Mouse (Mus musculus): ENCODE results near the gene Olfr98.
"Not testable (repeated sequence)": the region's sequence is repeated elsewhere in the genome, so short reads cannot be mapped to it uniquely, and the experiment has no call there.

Gene Olfr98

DNA sequence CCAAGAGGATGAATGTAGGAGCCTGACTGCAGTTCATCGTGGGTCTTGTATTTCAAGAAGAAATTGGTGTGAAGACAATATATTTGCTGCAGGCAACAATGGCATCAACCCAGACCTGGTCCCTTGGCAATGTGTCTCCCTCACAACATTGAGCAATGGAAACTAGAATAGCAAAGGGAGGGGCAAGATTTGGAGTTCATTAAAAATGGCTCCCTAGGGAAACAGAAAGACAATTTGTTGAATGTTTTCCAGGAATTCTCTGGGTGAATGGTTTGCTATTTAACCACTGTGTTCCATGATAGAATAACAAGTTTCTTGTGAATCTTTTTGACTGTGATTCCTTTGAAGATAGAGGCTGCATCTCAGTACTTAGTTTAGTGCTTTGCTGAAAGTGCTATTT lies at the start of gene Olfr98:
Gene Olfr98, minus strand, starts transcription at position 124 of the 400 bp plus-strand sequence.
- in situ Hi-C loops (cut with MboI; ENCODE audit: low pct_unique_long_range_greater_than_20kb in 1 of 2, low sequenced_read_pairs in 2 of 2, unreplicated experiment in 1 of 2), result no loop called here

DNA sequence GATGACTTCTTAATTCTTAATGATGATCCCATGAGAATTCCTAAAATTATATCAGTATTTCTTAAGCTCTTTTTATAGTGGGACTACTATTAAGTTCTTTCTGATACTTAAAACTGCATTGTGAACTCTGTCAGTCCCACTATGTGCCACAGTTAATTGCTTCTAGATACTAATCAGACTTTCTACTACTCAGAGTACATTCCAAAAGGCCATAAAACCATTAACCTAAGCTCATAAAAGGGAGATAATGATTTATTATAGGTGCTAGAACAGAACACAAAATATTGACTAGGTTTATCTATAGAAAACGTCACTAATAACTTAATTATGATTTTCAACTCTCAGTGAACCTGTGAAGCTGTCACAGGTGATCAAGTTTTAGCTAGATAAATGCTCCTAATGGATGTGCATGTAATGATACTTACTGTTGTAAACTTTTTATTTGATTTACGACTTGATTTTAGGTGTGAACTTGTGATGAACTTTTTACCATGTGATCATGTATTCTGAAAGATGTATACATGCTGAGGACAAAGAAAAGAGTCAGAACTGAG lies 46.7 kb upstream of the Olfr98 start:
- in situ Hi-C loops (cut with MboI; ENCODE audit: low pct_unique_long_range_greater_than_20kb in 1 of 2, low sequenced_read_pairs in 2 of 2, unreplicated experiment in 1 of 2), result no loop called here

DNA sequence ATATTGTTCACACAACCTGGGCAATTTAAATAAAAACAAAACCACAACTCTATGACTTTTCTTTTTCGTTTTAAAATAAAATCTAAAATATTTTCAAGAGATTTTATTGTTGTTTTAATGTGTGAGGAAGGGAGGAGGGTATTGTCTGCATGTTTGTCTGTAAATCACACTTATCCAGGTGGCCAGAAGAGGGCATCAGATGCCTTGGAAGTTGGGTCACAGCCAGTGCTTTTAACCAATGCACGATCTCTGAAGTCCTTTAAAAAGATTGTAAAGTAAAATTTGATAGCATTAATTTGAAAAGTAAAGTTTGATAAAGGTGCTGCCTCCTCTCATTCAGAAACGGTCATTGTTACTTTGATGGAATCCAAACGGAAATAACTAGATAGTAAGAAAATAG lies 44.9 kb upstream of the Olfr98 start:
- in situ Hi-C loops (cut with MboI; ENCODE audit: low pct_unique_long_range_greater_than_20kb in 1 of 2, low sequenced_read_pairs in 2 of 2, unreplicated experiment in 1 of 2), result no loop called here

DNA sequence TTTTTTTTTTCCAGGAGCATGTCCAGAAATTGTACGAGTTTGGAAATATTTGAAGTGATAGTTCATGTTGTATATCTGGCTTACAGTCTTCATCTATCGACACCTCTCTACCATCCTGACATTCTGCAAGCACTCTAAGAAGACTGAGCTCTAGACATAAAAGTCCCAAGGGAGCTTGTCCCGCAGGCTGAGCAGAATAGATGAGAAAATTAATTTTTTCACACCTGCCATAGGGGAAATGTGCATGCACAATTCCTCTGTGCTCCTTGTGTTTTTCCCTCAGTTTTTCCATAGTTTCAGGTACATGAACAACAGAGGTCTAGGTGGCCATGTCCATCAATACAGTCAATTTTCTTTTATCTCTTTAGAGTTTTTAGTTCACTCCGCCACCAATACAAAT lies 40.7 kb upstream of the Olfr98 start, which contains the start of gene Olfr101:
Gene Olfr101, minus strand, starts transcription at position 101 of the 400 bp plus-strand sequence.
- in situ Hi-C loops (cut with MboI; ENCODE audit: low pct_unique_long_range_greater_than_20kb in 1 of 2, low sequenced_read_pairs in 2 of 2, unreplicated experiment in 1 of 2), result no loop called here

DNA sequence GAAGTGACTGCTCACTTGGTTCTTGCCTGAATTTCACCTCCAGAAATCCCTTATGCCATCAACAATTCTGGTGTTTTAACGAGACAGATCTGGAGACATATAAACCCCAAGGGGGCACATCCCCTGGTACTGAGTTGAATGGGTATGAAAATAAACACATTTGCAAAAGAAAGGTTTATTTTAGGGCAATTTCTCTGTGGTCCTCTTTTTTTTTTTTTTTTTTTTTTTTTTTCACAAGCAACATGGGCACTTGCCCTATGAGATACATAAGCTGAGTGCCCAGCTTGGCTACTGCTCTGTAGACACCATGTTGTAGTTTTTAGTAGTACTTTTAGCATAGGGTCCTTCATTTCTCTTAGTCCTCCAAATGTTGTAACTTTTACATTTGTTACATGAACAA lies 19.8 kb upstream of the Olfr98 start, which contains the start of gene Olfr99:
Gene Olfr99, minus strand, starts transcription at position 101 of the 400 bp plus-strand sequence.
- in situ Hi-C loops (cut with MboI; ENCODE audit: low pct_unique_long_range_greater_than_20kb in 1 of 2, low sequenced_read_pairs in 2 of 2, unreplicated experiment in 1 of 2), result no loop called here

DNA sequence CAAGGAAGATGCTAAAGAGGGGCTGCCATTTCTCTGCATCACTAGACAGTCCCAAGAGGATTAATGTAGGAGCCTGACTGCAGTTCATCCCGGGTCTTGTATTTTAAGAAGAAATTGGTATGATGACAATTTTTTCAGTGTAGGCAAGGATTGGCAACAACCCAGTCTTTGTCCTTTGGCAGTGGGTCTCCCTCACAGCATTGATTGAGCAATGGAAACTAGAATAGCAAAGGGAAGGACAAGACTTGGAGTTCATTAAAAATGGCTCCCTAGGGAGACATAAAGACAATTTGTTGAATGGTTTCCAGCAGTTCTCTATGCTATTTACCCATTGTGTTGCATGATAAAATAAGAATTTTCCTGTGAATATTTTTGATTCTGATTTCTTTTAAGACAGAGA lies 16.8 kb upstream of the Olfr98 start:
- in situ Hi-C loops (cut with MboI; ENCODE audit: low pct_unique_long_range_greater_than_20kb in 1 of 2, low sequenced_read_pairs in 2 of 2, unreplicated experiment in 1 of 2), result no loop called here

DNA sequence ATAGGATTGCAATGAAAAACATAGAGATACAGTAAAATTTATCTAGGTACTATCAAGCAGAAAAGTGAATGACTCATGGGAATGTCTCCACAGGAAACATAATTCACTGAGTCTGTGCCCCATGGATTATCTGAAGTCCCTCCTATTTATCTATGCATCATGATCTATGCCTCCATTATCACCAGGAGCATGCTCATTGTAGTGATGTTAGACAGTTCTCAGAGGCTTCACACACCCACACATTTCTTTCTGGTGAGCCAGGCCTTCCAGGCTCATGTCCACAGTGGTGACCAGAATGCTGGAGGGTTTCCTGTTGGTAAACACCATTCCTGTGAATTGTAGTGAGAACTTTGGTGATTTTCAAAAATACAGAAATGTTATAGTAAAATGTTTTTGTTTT lies 13.0 kb upstream of the Olfr98 start:
- in situ Hi-C loops (cut with MboI; ENCODE audit: low pct_unique_long_range_greater_than_20kb in 1 of 2, low sequenced_read_pairs in 2 of 2, unreplicated experiment in 1 of 2), result no loop called here

DNA sequence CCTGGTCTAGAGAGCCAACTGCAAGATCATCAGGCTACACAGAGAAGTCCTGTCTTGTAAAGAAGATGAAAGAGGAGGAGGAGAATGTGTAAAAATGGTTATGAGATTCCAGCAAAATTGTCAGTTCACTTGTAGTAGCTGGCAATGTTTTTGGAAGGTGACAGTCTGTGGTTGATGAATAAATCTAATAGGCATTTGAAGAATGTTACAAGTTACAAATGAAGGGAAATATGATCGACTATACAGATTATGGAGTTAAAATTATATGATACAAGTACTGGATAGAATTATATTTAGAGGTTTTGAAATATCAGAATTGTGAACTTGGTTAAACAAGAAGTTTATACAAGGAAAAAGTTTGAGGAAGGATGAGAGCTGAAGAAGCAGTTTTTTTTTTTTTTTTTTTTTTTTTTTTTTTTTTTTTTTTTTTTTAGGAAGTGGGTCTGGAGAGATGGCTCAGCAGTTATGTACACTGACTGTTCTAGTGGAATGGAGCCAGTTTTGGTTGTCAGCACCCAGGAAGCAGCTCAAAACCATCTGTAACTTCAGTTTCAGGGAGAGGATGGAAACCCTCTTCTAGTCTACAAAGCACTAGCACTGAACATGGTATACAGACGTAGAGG lies 12.2 kb upstream of the Olfr98 start:
- in situ Hi-C loops (cut with MboI; ENCODE audit: low pct_unique_long_range_greater_than_20kb in 1 of 2, low sequenced_read_pairs in 2 of 2, unreplicated experiment in 1 of 2), result no loop called here

DNA sequence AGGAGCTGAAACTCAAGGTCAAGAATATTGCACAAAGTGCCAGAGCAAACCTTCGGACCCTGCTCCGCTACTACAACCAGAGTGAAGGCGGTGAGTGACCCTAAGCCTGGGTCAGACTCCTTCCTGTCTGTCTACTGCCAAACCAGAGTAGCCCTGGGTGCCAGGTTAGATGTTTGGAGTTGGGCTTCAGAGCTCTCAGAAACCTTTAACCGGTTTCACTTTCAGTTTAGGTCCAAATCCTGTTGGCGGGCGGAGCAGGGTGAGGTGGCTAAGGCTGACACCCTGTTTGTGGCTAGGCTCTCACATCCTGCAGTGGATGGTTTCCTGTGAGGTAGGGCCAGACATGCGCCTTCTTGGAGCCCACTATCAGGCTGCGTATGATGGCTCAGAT lies 7.1 kb upstream of the Olfr98 start:
- in situ Hi-C loops (cut with MboI; ENCODE audit: low pct_unique_long_range_greater_than_20kb in 1 of 2, low sequenced_read_pairs in 2 of 2, unreplicated experiment in 1 of 2), result no loop called here

DNA sequence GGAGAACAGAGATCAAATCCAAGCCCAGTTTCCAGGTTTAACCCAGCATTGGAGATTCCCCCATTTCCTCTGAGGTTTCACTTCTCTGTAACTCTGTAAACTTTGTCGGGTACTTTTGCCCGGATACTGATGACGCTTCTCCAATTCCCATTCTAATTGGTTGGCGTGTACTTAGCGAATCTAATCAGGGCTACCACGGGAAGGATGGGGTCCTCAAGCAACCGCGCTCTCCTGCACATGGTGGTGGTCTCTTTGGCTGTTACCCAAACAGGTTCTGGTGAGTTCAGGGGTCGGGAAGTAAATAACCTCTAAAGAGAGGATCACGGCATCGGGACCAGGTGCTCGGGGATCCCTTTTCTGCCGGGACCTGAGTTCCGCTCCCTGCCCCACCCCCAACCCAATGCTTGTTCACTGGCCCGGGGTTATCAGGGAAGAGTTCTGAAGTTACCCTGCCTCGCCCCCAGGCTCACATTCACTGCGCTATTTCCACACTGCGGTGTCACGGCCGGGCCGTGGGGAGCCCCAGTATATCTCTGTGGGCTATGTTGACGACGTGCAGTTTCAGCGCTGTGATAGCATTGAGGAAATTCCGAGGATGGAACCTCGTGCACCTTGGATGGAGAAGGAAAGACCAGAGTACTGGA lies 6.6 kb upstream of the Olfr98 start, which contains the start of gene H2-M3:
Gene H2-M3, plus strand, starts transcription at position 163 of the 644 bp plus-strand sequence.
- in situ Hi-C loops (cut with MboI; ENCODE audit: low pct_unique_long_range_greater_than_20kb in 1 of 2, low sequenced_read_pairs in 2 of 2, unreplicated experiment in 1 of 2), result no loop called here

DNA sequence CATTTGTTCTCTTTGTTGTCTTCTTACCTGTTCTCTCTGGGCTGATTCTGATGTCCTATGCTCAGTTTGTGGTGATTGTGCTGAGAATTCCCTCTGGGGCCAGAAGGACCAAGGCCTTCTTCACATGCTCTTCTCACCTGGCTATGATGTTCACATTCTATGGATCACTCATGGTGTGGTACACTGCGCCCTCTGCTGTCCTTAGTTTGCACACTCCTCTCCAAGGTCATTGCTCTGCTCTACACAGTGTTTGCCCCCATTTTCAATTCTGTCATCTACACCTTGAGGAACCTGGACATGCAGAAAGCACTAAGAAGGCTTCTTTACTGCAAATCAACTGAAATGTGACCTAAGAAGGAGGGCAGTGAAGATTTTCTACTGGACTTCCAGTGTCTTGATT lies 13.0 kb downstream of the Olfr98 start:
- in situ Hi-C loops (cut with MboI; ENCODE audit: low pct_unique_long_range_greater_than_20kb in 1 of 2, low sequenced_read_pairs in 2 of 2, unreplicated experiment in 1 of 2), result no loop called here

DNA sequence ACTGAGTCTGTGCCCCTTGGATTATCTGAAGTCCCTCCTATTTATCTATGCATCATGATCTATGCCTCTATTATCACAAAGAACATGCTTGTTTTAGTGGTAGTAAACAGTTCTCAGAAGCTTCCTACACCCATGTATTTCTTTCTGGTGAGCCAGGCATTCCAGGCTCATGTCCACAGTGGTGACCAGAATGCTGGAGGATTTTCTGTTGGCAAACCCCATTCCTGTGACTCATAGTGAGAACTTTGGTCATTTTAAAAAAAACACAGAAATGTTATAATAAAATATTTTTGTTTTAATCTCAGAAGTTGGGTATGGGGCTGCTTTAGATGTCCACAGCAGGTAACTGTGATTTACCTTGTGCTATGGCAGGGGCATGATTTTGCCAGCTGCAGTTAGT lies 14.1 kb downstream of the Olfr98 start:
- in situ Hi-C loops (cut with MboI; ENCODE audit: low pct_unique_long_range_greater_than_20kb in 1 of 2, low sequenced_read_pairs in 2 of 2, unreplicated experiment in 1 of 2), result no loop called here

DNA sequence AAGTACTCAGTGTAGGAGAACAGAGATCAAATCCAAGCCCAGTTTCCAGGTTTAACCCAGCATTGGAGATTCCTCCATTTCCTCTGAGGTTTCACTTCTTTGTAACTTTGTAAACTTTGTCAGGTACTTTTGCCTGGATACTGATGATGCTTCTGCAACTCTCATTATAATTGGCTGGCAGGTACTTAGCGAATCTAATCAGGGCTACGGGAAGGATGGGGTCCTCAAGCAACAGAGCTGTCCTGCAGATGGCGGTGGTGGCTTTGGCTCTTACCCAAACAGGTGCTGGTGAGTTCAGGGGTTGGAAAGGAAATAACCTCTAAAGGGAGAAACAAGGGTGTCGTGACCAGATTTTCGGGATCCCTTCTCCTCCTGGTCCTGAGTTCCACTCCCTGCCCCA lies 16.8 kb downstream of the Olfr98 start:
- in situ Hi-C loops (cut with MboI; ENCODE audit: low pct_unique_long_range_greater_than_20kb in 1 of 2, low sequenced_read_pairs in 2 of 2, unreplicated experiment in 1 of 2), result no loop called here

DNA sequence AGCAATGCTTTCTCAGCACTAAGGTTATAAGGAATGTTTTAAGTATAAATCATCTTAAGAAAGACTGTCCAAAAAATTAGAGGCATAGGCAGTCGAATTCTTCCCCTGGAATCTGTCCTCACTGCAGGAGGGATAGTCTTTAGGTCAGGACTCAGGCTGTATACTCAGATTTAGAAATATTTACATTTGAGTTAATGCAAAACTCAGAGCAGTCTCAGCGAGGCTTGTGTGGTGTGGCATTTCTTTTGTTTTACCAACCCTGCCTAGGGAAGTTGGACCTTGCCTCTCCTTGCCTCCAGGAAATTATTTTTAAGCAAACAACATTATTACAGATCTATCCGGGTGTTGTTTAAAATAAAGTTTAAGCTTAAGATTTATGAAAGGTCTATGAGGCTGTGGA lies 21.4 kb downstream of the Olfr98 start:
- in situ Hi-C loops (cut with MboI; ENCODE audit: low pct_unique_long_range_greater_than_20kb in 1 of 2, low sequenced_read_pairs in 2 of 2, unreplicated experiment in 1 of 2), result no loop called here

DNA sequence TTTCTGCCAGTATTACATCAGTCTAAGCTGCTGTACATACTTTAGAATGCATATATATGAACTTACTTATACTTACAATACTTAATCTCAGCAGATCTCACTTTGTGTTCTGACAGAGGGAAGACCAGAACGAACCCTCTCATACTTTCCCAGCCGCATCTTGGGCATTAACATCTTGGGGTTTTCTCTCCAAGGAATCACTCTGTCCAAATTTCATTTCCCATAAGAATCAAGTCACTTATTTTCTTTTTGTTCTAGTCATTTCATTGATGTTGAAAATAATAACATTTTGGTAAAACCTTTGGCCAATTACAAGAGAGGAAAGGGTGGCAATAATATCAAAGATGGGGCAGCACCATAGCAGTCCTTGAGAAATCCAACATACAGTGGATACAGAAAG lies 26.3 kb downstream of the Olfr98 start, which contains the start of gene Olfr97:
Gene Olfr97, minus strand, starts transcription at position 101 of the 400 bp plus-strand sequence.
- in situ Hi-C loops (cut with MboI; ENCODE audit: low pct_unique_long_range_greater_than_20kb in 1 of 2, low sequenced_read_pairs in 2 of 2, unreplicated experiment in 1 of 2), result not testable (repeated sequence)

DNA sequence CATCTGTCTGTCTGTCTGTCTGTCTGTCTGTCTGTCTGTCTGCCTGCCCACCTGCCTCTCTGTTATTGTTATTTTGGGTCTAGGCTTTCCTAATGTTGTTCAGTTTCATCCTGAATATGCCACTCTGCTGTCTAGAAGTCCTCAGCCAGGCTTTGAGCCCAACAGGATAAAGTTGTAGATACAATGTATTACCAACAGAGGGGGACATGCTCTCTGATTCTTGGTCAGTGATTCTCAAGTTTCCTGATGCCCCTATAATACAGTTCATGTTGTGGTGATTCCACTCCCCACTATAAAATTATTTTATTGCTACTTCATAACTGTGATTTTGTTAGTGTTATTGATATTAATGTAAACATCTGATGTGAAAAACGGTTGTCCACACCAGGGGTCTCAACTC lies 41.7 kb downstream of the Olfr98 start:
- in situ Hi-C loops (cut with MboI; ENCODE audit: low pct_unique_long_range_greater_than_20kb in 1 of 2, low sequenced_read_pairs in 2 of 2, unreplicated experiment in 1 of 2), result no loop called here

DNA sequence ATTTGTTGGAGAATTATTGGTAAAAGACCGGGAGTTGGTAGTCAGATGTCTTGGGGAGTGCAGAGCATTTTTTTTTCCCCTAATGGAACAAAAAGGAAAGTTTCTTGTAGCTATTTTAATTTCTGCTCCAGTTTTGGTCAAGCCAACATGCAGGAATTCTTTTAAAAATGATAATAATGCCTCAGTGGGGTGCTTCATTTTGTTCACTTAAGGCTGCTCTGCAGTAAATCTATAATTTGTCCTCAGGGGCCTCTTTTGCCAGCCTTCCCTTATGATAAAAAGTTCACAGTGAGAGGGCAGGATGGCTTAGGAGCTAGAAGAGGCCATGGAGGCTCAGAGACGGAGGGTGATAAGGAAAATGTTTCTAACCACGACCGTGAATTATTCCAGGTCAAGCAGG lies 43.7 kb downstream of the Olfr98 start, which contains the start of gene Olfr96:
Gene Olfr96, plus strand, starts transcription at position 301 of the 400 bp plus-strand sequence.
- in situ Hi-C loops (cut with MboI; ENCODE audit: low pct_unique_long_range_greater_than_20kb in 1 of 2, low sequenced_read_pairs in 2 of 2, unreplicated experiment in 1 of 2), result no loop called here

DNA sequence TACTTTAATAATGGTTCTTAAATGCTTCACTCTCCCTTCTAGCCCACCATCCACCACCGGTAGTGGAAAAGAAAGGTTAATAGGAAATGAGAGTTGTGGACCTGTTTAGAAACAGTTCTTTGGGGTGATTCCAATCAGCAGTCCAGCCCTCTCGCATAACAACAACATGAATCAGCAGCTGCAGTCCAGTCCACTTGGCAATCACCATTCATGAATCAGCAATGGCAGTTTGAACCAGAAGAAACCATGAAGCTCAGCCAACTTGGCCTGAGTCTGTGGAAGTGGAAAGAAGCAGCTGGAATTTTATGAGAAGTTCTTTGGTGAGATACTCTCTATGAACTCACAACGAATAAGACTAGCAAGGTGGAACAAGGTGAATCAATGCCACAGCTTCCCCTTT lies 45.1 kb downstream of the Olfr98 start:
- in situ Hi-C loops (cut with MboI; ENCODE audit: low pct_unique_long_range_greater_than_20kb in 1 of 2, low sequenced_read_pairs in 2 of 2, unreplicated experiment in 1 of 2), result no loop called here

DNA sequence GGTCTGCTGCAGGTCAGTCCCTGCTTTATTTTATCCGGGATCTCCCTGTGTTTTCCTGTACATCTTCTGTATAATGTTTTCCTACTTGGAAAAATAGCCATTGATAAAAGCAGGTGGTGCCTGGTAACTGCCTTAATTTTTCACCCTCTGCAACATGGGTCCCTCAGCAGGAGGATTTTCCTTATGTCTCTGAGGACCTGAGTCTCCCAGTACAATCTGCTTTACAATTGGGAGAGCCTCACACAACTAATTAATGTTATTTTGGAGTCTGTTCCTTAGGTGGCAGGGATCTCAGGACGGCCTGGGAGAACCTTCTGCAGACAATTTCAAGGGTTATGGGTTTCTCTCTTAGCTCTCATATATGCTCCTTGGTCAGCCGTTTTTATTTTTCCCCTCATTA lies 50.5 kb downstream of the Olfr98 start, which contains the start of gene Olfr95:
Gene Olfr95, minus strand, starts transcription at position 101 of the 400 bp plus-strand sequence.
- in situ Hi-C loops (cut with MboI; ENCODE audit: low pct_unique_long_range_greater_than_20kb in 1 of 2, low sequenced_read_pairs in 2 of 2, unreplicated experiment in 1 of 2), result no loop called here

Data from mouse embryonic stem cell (cell line).